Mouse (Mus musculus) hindbrain, embryonic 16.5 days (tissue): Measurements from ENCODE around the gene Knl1. TPM values are rescaled to one million over a fixed set of nuclear protein-coding genes. Genes with fewer than 3 reads are reported as not detected.

ENCODE experiments used
- ATAC-seq: fragments of 200-750 bp; cut with Nextera tagmentation; 2 replicates; pipeline ENCODE4 v1.8.0; 2017; ENCODE audit warnings: moderate TSS enrichment, moderate library complexity
- H3K27ac ChIP-seq: fragments of 300-500 bp; sonication (generic); 2 replicates; pipeline ENCODE4 v1.5.1; 2014; ENCODE audit warnings: low read depth, mild to moderate bottlenecking, control low read depth, low read length, moderate library complexity
- H3K27me3 ChIP-seq: fragments of 300-500 bp; sonication (generic); replicated peaks from 2 replicates; pipeline ENCODE4 v1.6.1; 2014; ENCODE audit warnings: low read length; ENCODE audit not compliant: control insufficient read depth, insufficient read depth
- H3K36me3 ChIP-seq: fragments of 300-500 bp; sonication (generic); 2 replicates; pipeline ENCODE4 v1.6.1; 2014; ENCODE audit warnings: mild to moderate bottlenecking, low read length, moderate library complexity, mixed read lengths; ENCODE audit not compliant: control insufficient read depth, insufficient read depth
- H3K4me1 ChIP-seq: fragments of 300-500 bp; sonication (generic); 2 replicates; pipeline ENCODE4 v1.6.1; 2014; ENCODE audit warnings: low read depth, low read length; ENCODE audit not compliant: control insufficient read depth, insufficient read depth
- H3K4me2 ChIP-seq: fragments of 300-500 bp; sonication (generic); 2 replicates; pipeline ENCODE4 v1.6.1; 2014; ENCODE audit warnings: mild to moderate bottlenecking, low read length, control low read depth, moderate library complexity
- H3K4me3 ChIP-seq: fragments of 300-500 bp; sonication (generic); 2 replicates; pipeline ENCODE4 v1.5.1; 2014; ENCODE audit warnings: mild to moderate bottlenecking, low read length, control low read depth, moderate library complexity
- H3K9ac ChIP-seq: fragments of 300-500 bp; sonication (generic); 2 replicates; pipeline ENCODE4 v1.6.1; 2014; ENCODE audit warnings: low read depth, mild to moderate bottlenecking, control low read depth, low read length, moderate library complexity
- H3K9me3 ChIP-seq: fragments of 300-500 bp; sonication (generic); 2 replicates; pipeline ENCODE4 v1.6.1; 2014; ENCODE audit warnings: mild to moderate bottlenecking, low read length, moderate library complexity; ENCODE audit not compliant: control insufficient read depth
- WGBS: fragments of 180-500 bp; shearing (Covaris S2); extraction: QIAGEN DNeasy Blood & Tissue Kit; methylation state at CpG from one replicate; pipeline ENCODE4 v1.1.7; 2014; 5-methylcytosine and 5-hydroxymethylcytosine counted together
- polyA plus RNA-seq: library from polyadenylated mRNA; unstranded; fragments of >200 nt; fragmentation: Nextera tagmentation; extraction: Ambion mirVana; gene quantifications from 2 replicates; pipeline ENCODE4 v1.2.1, GENCODE M21; 2015

The Knl1 gene
- polyA plus RNA-seq, 1 experiment from 2014 or later = 9.7 TPM

- H3K4me1 ChIP-seq = peaks cover 22% of the 10 kb centered on the region
- no peak overlapping the region for H3K4me3 ChIP-seq
- WGBS = 74% methylated on average over 4 of the region's 4 CpGs
Measured at GRCm38 (mm10) chr2:119032191-119032590, 14.7 kb upstream of the Knl1 start.

GRCm38 (mm10) chr2:119034656-119035396, 12.1 kb upstream of the Knl1 start, which contains the start of gene Rpusd2:
Gene Rpusd2 (plus strand): TSS chr2:119034790.
- Histone ChIP-seq H3K27me3 (no peaks in the 10 kb centered on the region), H3K9me3 (no peaks in the 10 kb centered on the region), H3K27ac (peak within 1 kb of the TSS; percentile 70), H3K4me1 (peaks cover 12% of the 10 kb centered on the region), H3K4me3 (peak within 1 kb of the TSS; percentile 59), H3K9ac (peak within 1 kb of the TSS; percentile 63), H3K4me2 (peak within 1 kb of the TSS; percentile 67), H3K36me3 (peaks cover 10% of the 10 kb centered on the region)
- peak; percentile 97 for ATAC-seq
- under 1% methylated on average over 49 of the region's 49 CpGs for WGBS

More at GRCm38 (mm10) chr2:119032191-119032590, 14.7 kb upstream of the Knl1 start:
- no peak overlapping the region for H3K4me2 ChIP-seq
- no peak overlapping the region for H3K27ac ChIP-seq
- no peak for ATAC-seq
- H3K9me3 ChIP-seq = no peaks in the 10 kb centered on the region
- H3K9ac ChIP-seq = no peak overlapping the region
- 0 out of 2 replicates have a peak, but pooled peaks cover under 1% of the 10 kb centered on the region for H3K36me3 ChIP-seq
- no peaks in the 10 kb centered on the region for H3K27me3 ChIP-seq

GRCm38 (mm10) chr2:119035397-119035745, 11.5 kb upstream of the Knl1 start:
- WGBS = 10% methylated on average over 7 of the region's 7 CpGs
- no peak for ATAC-seq
- peaks cover 10% of the 10 kb centered on the region for H3K36me3 ChIP-seq

GRCm38 (mm10) chr2:119040882-119041281, 6.0 kb upstream of the Knl1 start:
- no peak overlapping the region for H3K9ac ChIP-seq
- H3K27ac ChIP-seq = no peak overlapping the region
- no peak overlapping the region for H3K4me3 ChIP-seq
- no peaks in the 10 kb centered on the region for H3K27me3 ChIP-seq
- no peak overlapping the region for H3K4me2 ChIP-seq
- no peak for ATAC-seq
- H3K4me1 ChIP-seq = peaks cover 1% of the 10 kb centered on the region
- peaks cover 10% of the 10 kb centered on the region for H3K36me3 ChIP-seq
- WGBS = 54% methylated on average over 4 of the region's 4 CpGs
- no peaks in the 10 kb centered on the region for H3K9me3 ChIP-seq

More at GRCm38 (mm10) chr2:119035397-119035745, 11.5 kb upstream of the Knl1 start:
- Histone ChIP-seq H3K4me1 (peaks cover 12% of the 10 kb centered on the region), H3K9ac (peak overlapping the region; percentile 63), H3K9me3 (no peaks in the 10 kb centered on the region), H3K27me3 (no peaks in the 10 kb centered on the region), H3K4me3 (peak overlapping the region; percentile 59), H3K4me2 (peak overlapping the region; percentile 67), H3K27ac (peak overlapping the region; percentile 70; the same call in 1 of the 2 replicates)

- Histone ChIP-seq H3K27me3 (no peaks in the 10 kb centered on the region), H3K27ac (no peak overlapping the region), H3K9ac (no peak overlapping the region), H3K4me3 (no peak overlapping the region), H3K9me3 (no peaks in the 10 kb centered on the region), H3K4me2 (no peak overlapping the region), H3K36me3 (no peaks in the 10 kb centered on the region), H3K4me1 (peaks cover 5% of the 10 kb centered on the region)
- no peak for ATAC-seq
- 85% methylated on average over 2 of the region's 2 CpGs for WGBS
Measured at GRCm38 (mm10) chr2:119045163-119045562, 1.8 kb upstream of the Knl1 start.

GRCm38 (mm10) chr2:119047849-119048248, 930 bp downstream of the Knl1 start:
- 20% methylated on average over 4 of the region's 4 CpGs for whole genome bisulfite sequencing
- ATAC-seq = no peak

GRCm38 (mm10) chr2:119050132-119050650, 3.3 kb downstream of the Knl1 start:
- Histone ChIP-seq H3K4me3 (no peak overlapping the region), H3K4me2 (no peak overlapping the region), H3K4me1 (peaks cover 5% of the 10 kb centered on the region), H3K9ac (no peak overlapping the region), H3K27me3 (no peaks in the 10 kb centered on the region), H3K27ac (no peak overlapping the region), H3K36me3 (no peaks in the 10 kb centered on the region), H3K9me3 (no peaks in the 10 kb centered on the region)
- 92% methylated on average over 4 of the region's 4 CpGs for WGBS
- ATAC-seq = no peak

More at GRCm38 (mm10) chr2:119047849-119048248, 930 bp downstream of the Knl1 start:
- H3K4me3 ChIP-seq = peak overlapping the region; percentile 89
- H3K27me3 ChIP-seq = no peaks in the 10 kb centered on the region
- no peak overlapping the region for H3K27ac ChIP-seq
- H3K4me1 ChIP-seq = peaks cover 5% of the 10 kb centered on the region
- no peaks in the 10 kb centered on the region for H3K9me3 ChIP-seq
- H3K4me2 ChIP-seq = peak overlapping the region; percentile 83
- H3K9ac ChIP-seq = no peak overlapping the region; the same call in 1 of the 2 replicates
- no peaks in the 10 kb centered on the region for H3K36me3 ChIP-seq

GRCm38 (mm10) chr2:119060139-119060538, 13.2 kb downstream of the Knl1 start:
- Histone ChIP-seq H3K27ac (no peak overlapping the region), H3K36me3 (no peaks in the 10 kb centered on the region), H3K4me2 (no peak overlapping the region), H3K9ac (no peak overlapping the region), H3K27me3 (no peaks in the 10 kb centered on the region), H3K4me1 (no peaks in the 10 kb centered on the region), H3K4me3 (no peak overlapping the region), H3K9me3 (no peaks in the 10 kb centered on the region)
- ATAC-seq = no peak
- WGBS = 95% methylated on average over 2 of the region's 2 CpGs

- no peak for ATAC-seq
- no peak overlapping the region for H3K4me3 ChIP-seq
- no peak overlapping the region for H3K4me2 ChIP-seq
- no peaks in the 10 kb centered on the region for H3K4me1 ChIP-seq
- no peak overlapping the region for H3K27ac ChIP-seq
- no peaks in the 10 kb centered on the region for H3K36me3 ChIP-seq
- no peaks in the 10 kb centered on the region for H3K27me3 ChIP-seq
- H3K9ac ChIP-seq = no peak overlapping the region
- WGBS = 91% methylated on average over 4 of the region's 4 CpGs
- H3K9me3 ChIP-seq = no peaks in the 10 kb centered on the region
Measured at GRCm38 (mm10) chr2:119072397-119072796, 25.5 kb downstream of the Knl1 start.
